9 mouse cellular contexts compared by ENCODE assay signal in genomic region chr19:5058801-5059771, GRCm38 (mm10). TPM values are rescaled to one million over a fixed set of nuclear protein-coding genes. Genes with fewer than 3 reads are reported as not detected.
DNase-seq lines count a peak whose midpoint lies in the region; ATAC-seq and TF ChIP-seq lines count a peak whose summit lies in the region.
"Had no signal": no experiment of that assay in that cellular context is flagged by ENCODE, and none has a peak within 500 bp of the region (broad histone marks: within the 10 kb centered on the region; RNA-seq: fewer than 3 reads in every experiment).

No protein-coding gene starts in this region.

- H3K4me2 ChIP-seq in lung, embryonic 15.5 days = peak overlapping the region; percentile 32
- peak overlapping the region; percentile 7; the same call in 1 of the 2 replicates for H3K4me2 ChIP-seq in embryonic facial prominence, embryonic 14.5 days (ENCODE audit: low read depth, low read length)
- H3K4me2 ChIP-seq in intestine, postnatal 0 days (replicated peaks; ENCODE audit: low read depth) = peak overlapping the region; percentile 17; the same call in 1 of the 2 replicates
- H3K4me2 ChIP-seq in midbrain, postnatal 0 days (ENCODE audit: low read depth, low read length, poor library complexity, severe bottlenecking) = no peak overlapping the region
- H3K4me2 ChIP-seq: liver, embryonic 15.5 days had no signal

- ATAC-seq in lung, embryonic 15.5 days (ENCODE audit: borderline replicate concordance, extremely low read depth, low FRiP score, low TSS enrichment) = peak; percentile 54
- ATAC-seq in embryonic facial prominence, embryonic 14.5 days (ENCODE audit: low read depth) = peak; percentile 19; the same call in 1 of the 2 replicates
- no peak; the same call in 1 of the 2 replicates for ATAC-seq in intestine, postnatal 0 days
- ATAC-seq in midbrain, postnatal 0 days (ENCODE audit: low FRiP score) = 0 out of 2 replicates have a peak, but pooled peaks have one; percentile 15

- H3K4me1 ChIP-seq in lung, embryonic 15.5 days = peaks cover 55% of the 10 kb centered on the region
- H3K4me1 ChIP-seq in embryonic facial prominence, embryonic 14.5 days (ENCODE audit: control insufficient read depth, insufficient read depth, low read length) = peaks cover 32% of the 10 kb centered on the region
- no peaks in the 10 kb centered on the region for H3K4me1 ChIP-seq in intestine, postnatal 0 days (replicated peaks; ENCODE audit: control insufficient read depth, insufficient read depth, low read length)
- no peaks in the 10 kb centered on the region for H3K4me1 ChIP-seq in midbrain, postnatal 0 days (ENCODE audit: insufficient read depth, low read length)

- H3K36me3 ChIP-seq in lung, embryonic 15.5 days = no peaks in the 10 kb centered on the region
- H3K36me3 ChIP-seq in embryonic facial prominence, embryonic 14.5 days (ENCODE audit: control insufficient read depth, insufficient read depth, low read length) = no peaks in the 10 kb centered on the region
- no peaks in the 10 kb centered on the region for H3K36me3 ChIP-seq in intestine, postnatal 0 days (ENCODE audit: control insufficient read depth, insufficient read depth)
- H3K36me3 ChIP-seq in midbrain, postnatal 0 days (ENCODE audit: insufficient read depth, low read length) = no peaks in the 10 kb centered on the region
- H3K36me3 ChIP-seq: liver, embryonic 15.5 days had no signal

- H3K4me3 ChIP-seq in lung, embryonic 15.5 days = no peak overlapping the region
- no peak overlapping the region for H3K4me3 ChIP-seq in embryonic facial prominence, embryonic 14.5 days (ENCODE audit: low read depth, low read length)
- no peak overlapping the region for H3K4me3 ChIP-seq in intestine, postnatal 0 days (ENCODE audit: low read depth, low read length)
- no peak overlapping the region for H3K4me3 ChIP-seq in midbrain, postnatal 0 days (ENCODE audit: low read depth, low read length)
- H3K4me3 ChIP-seq: liver, embryonic 15.5 days had no signal

- WGBS in lung, embryonic 15.5 days = 8% methylated on average over 10 of the region's 10 CpGs
- WGBS in embryonic facial prominence, embryonic 14.5 days = 24% methylated on average over 9 of the region's 10 CpGs
- 26% methylated on average over 10 of the region's 10 CpGs for WGBS in intestine, postnatal 0 days
- WGBS in midbrain, postnatal 0 days = 22% methylated on average over 10 of the region's 10 CpGs

- no peak for DNase-seq in lung, postnatal 25 days (ENCODE audit: low spot score)
- DNase-seq in embryonic facial prominence, embryonic 14.5 days (ENCODE audit: low spot score) = no peak
- no peak for DNase-seq in midbrain, postnatal 0 days (ENCODE audit: low spot score)
- DNase-seq in left cerebral cortex, postnatal 14 days (ENCODE audit: low spot score in 2 of 2) = no peak
- DNase-seq in thymus, postnatal 14 days = no peak
- no peak for DNase-seq in spleen, postnatal 4 days (ENCODE audit: low spot score in 2 of 2)

- TF ChIP-seq CTCF in intestine, postnatal 0 days (IDR thresholded peaks at IDR 0.05; ENCODE audit: low read depth) = no peak
- TF ChIP-seq CTCF in midbrain, postnatal 0 days (IDR thresholded peaks at IDR 0.05) = no peak

- H3K9ac ChIP-seq in lung, embryonic 15.5 days = 0 out of 2 replicates have a peak overlapping the region, but pooled peaks have one; percentile 5
- H3K9ac ChIP-seq in embryonic facial prominence, embryonic 14.5 days (ENCODE audit: low read depth, low read length) = no peak overlapping the region
- no peak overlapping the region for H3K9ac ChIP-seq in intestine, postnatal 0 days (ENCODE audit: low read depth, low read length)
- no peak overlapping the region for H3K9ac ChIP-seq in midbrain, postnatal 0 days (replicated peaks; ENCODE audit: low read length, poor library complexity, severe bottlenecking)
- H3K9ac ChIP-seq: liver, embryonic 15.5 days had no signal

- no peaks in the 10 kb centered on the region for H3K9me3 ChIP-seq in lung, embryonic 15.5 days
- no peaks in the 10 kb centered on the region for H3K9me3 ChIP-seq in embryonic facial prominence, embryonic 14.5 days (ENCODE audit: control insufficient read depth, low read length)
- H3K9me3 ChIP-seq in intestine, postnatal 0 days (ENCODE audit: control insufficient read depth) = no peaks in the 10 kb centered on the region
- H3K9me3 ChIP-seq in midbrain, postnatal 0 days (ENCODE audit: low read length) = no peaks in the 10 kb centered on the region
- H3K9me3 ChIP-seq: liver, embryonic 15.5 days had no signal

- peak overlapping the region; percentile 87 for H3K27ac ChIP-seq in lung, embryonic 15.5 days
- peak overlapping the region; percentile 54 for H3K27ac ChIP-seq in embryonic facial prominence, embryonic 14.5 days (replicated peaks; ENCODE audit: low read depth, low read length)
- H3K27ac ChIP-seq in intestine, postnatal 0 days (ENCODE audit: low read depth, low read length) = peak overlapping the region; percentile 28; the same call in 1 of the 2 replicates
- H3K27ac ChIP-seq in midbrain, postnatal 0 days (ENCODE audit: low read depth, low read length) = no peak overlapping the region
- H3K27ac ChIP-seq: liver, embryonic 15.5 days had no signal

- intact Hi-C loops in left cerebral cortex, postnatal 14 days (cut with DNase I) = no loop called here

- no peaks in the 10 kb centered on the region for H3K27me3 ChIP-seq in lung, embryonic 15.5 days
- 0 out of 2 replicates have a peak, but pooled peaks cover under 1% of the 10 kb centered on the region for H3K27me3 ChIP-seq in embryonic facial prominence, embryonic 14.5 days (replicated peaks; ENCODE audit: control insufficient read depth, insufficient read depth, low read length)
- no peaks in the 10 kb centered on the region; the same call in 1 of the 2 replicates for H3K27me3 ChIP-seq in intestine, postnatal 0 days (replicated peaks; ENCODE audit: control insufficient read depth, insufficient read depth, low read length)
- H3K27me3 ChIP-seq in midbrain, postnatal 0 days (ENCODE audit: insufficient read depth, low read length) = no peaks in the 10 kb centered on the region

RNA-seq across cellular contexts. Expression of gene Cd248, which starts 8.8 kb away (rescaled TPM):
- polyA plus RNA-seq in lung, embryonic 15.5 days (2015; fragmentation: Nextera tagmentation; extraction: Ambion mirVana) = 71.7 and 72.4 TPM in 2 replicates
- 138 and 146 TPM in 2 replicates for polyA plus RNA-seq in embryonic facial prominence, embryonic 14.5 days (2014; fragmentation: Nextera tagmentation; extraction: Ambion mirVana)
- polyA plus RNA-seq in intestine, postnatal 0 days (2015; fragmentation: Nextera tagmentation; extraction: Ambion mirVana) = 19.9 and 23.0 TPM in 2 replicates
- 22.0 and 23.3 TPM in 2 replicates for total RNA-seq in midbrain, postnatal 0 days (2014; rRNA removed)
- 15.7 and 18.3 TPM in 2 replicates for polyA plus RNA-seq in midbrain, postnatal 0 days (2015; fragmentation: Nextera tagmentation; extraction: Ambion mirVana)
- 1 to 10 TPM; 9.0 to 9.4 TPM for total RNA-seq in left cerebral cortex, postnatal 14 days (2021)

RNA-seq across cellular contexts. Expression of gene Rin1, which starts 8.8 kb away (rescaled TPM):
- polyA plus RNA-seq in lung, embryonic 15.5 days (2015; fragmentation: Nextera tagmentation; extraction: Ambion mirVana) = 2.7 and 2.9 TPM in 2 replicates
- polyA plus RNA-seq in embryonic facial prominence, embryonic 14.5 days (2014; fragmentation: Nextera tagmentation; extraction: Ambion mirVana) = 2.3 and 3.0 TPM in 2 replicates
- polyA plus RNA-seq in intestine, postnatal 0 days (2015; fragmentation: Nextera tagmentation; extraction: Ambion mirVana) = 0.77 and 0.78 TPM in 2 replicates
- total RNA-seq in midbrain, postnatal 0 days (2014; rRNA removed) = 4.0 and 4.3 TPM in 2 replicates
- polyA plus RNA-seq in midbrain, postnatal 0 days (2015; fragmentation: Nextera tagmentation; extraction: Ambion mirVana) = 0.76 and 0.96 TPM in 2 replicates
- total RNA-seq in left cerebral cortex, postnatal 14 days (2021) = 10 to 100 TPM; 59.6 to 66.7 TPM

RNA-seq across cellular contexts. Expression of gene Brms1, which starts 17.9 kb away (rescaled TPM):
- polyA plus RNA-seq in lung, embryonic 15.5 days (2015; fragmentation: Nextera tagmentation; extraction: Ambion mirVana) = 47.4 and 51.4 TPM in 2 replicates
- 35.0 and 38.7 TPM in 2 replicates for polyA plus RNA-seq in embryonic facial prominence, embryonic 14.5 days (2014; fragmentation: Nextera tagmentation; extraction: Ambion mirVana)
- 33.2 and 33.4 TPM in 2 replicates for polyA plus RNA-seq in intestine, postnatal 0 days (2015; fragmentation: Nextera tagmentation; extraction: Ambion mirVana)
- total RNA-seq in midbrain, postnatal 0 days (2014; rRNA removed) = 2.1 TPM in 1 of 2 replicates, not detected in the other
- polyA plus RNA-seq in midbrain, postnatal 0 days (2015; fragmentation: Nextera tagmentation; extraction: Ambion mirVana) = 14.3 and 15.3 TPM in 2 replicates
- total RNA-seq in left cerebral cortex, postnatal 14 days (2021) = 10 to 100 TPM; 14.7 to 15.1 TPM

RNA-seq across cellular contexts. Expression of gene AC124502.3, which starts 20.4 kb away (rescaled TPM):
- 2.2 and 2.4 TPM in 2 replicates for polyA plus RNA-seq in lung, embryonic 15.5 days (2015; fragmentation: Nextera tagmentation; extraction: Ambion mirVana)
- polyA plus RNA-seq in embryonic facial prominence, embryonic 14.5 days (2014; fragmentation: Nextera tagmentation; extraction: Ambion mirVana) = 0.51 and 1.7 TPM in 2 replicates
- polyA plus RNA-seq in intestine, postnatal 0 days (2015; fragmentation: Nextera tagmentation; extraction: Ambion mirVana) = 0.56 TPM in 1 of 2 replicates, not detected in the other
- 3.8 and 12.5 TPM in 2 replicates for total RNA-seq in midbrain, postnatal 0 days (2014; rRNA removed)
- 2.2 and 3.7 TPM in 2 replicates for polyA plus RNA-seq in midbrain, postnatal 0 days (2015; fragmentation: Nextera tagmentation; extraction: Ambion mirVana)
- total RNA-seq in left cerebral cortex, postnatal 14 days (2021) = 1 to 10 TPM; 4.8 to 6.2 TPM

RNA-seq across cellular contexts. Expression of gene B4gat1, which starts 20.5 kb away (rescaled TPM):
- polyA plus RNA-seq in lung, embryonic 15.5 days (2015; fragmentation: Nextera tagmentation; extraction: Ambion mirVana) = 53.0 and 53.8 TPM in 2 replicates
- 42.9 and 51.5 TPM in 2 replicates for polyA plus RNA-seq in embryonic facial prominence, embryonic 14.5 days (2014; fragmentation: Nextera tagmentation; extraction: Ambion mirVana)
- polyA plus RNA-seq in intestine, postnatal 0 days (2015; fragmentation: Nextera tagmentation; extraction: Ambion mirVana) = 16.2 and 17.9 TPM in 2 replicates
- total RNA-seq in midbrain, postnatal 0 days (2014; rRNA removed) = 136 and 143 TPM in 2 replicates
- 172 and 177 TPM in 2 replicates for polyA plus RNA-seq in midbrain, postnatal 0 days (2015; fragmentation: Nextera tagmentation; extraction: Ambion mirVana)
- total RNA-seq in left cerebral cortex, postnatal 14 days (2021) = 100 to 1,000 TPM; 148 to 151 TPM
